Mouse (Mus musculus): ENCODE results near the gene Eif2b4.

Eif2b4 gene

DNA sequence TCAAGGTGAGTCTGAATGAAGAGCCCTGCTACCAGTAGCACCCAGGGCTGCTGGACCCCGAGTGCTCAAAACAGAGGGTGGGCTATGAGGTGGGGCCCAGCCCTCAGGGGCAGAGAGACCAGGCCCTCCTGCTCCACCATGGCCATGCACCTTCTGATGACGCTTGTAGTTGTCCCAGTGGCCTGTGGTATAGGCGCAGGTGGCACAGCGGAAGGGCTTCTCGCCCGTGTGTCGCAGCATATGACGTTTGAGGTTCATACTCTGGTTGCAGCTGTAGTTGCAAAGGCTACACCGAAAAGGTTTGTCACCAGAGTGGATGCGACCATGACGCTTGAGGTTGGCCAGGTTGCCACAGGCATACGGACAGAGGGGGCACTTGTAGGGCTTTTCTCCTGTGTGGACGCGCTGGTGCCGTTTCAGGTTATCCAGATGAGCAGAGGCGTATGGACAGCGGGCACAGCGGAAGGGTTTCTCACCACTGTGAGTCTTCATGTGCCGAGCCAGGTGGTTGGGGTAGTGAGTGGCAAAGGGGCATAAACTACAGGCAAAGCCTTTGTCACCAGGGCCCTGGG lies 6.2 kb upstream of the Eif2b4 start:
- DNase-seq, result peak in 1 of 2 experiments; percentile 42

DNA sequence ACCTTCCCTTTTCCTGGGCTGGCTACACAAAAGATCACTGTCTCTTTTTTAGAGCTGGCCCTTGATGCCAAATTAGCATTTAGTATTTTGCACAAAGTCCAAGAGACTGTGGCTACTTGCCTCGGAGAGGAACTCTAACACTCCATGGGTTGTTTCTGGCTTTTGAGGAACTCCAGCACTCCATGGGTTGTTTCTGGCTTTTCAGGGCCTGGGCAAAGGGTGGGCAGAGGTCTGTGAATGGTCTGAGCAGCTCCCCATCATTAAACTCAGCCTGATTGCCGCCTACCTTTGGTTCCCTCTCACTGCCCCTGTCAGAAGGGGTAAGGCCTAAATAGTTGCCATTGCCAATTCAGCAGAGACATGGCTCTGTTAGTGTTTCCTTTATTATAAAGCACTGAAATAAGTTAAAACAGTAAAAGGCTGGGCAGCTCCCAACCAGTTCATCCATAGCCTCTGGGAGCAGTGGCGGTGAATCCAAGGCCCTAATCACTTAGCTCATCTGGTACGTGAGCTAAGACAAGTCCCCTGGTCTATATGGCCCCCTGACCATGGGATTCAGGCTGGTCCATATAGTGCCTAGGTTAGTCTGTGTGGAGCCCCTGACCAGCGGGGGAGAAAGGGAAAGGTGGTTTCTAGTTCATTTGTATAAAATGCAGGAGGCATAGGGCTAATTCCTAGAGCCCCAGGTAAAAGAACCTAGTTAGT lies 5.5 kb upstream of the Eif2b4 start:
- DNase-seq, result no peak

GRCm38 (mm10) chr5:31198170-31198569 lies 4.9 kb upstream of the Eif2b4 start:
- peak in 1 of 2 experiments; percentile 24 for DNase-seq

- peak in 1 of 2 experiments; percentile 13 for DNase-seq
Observed at GRCm38 (mm10) chr5:31197072-31197471, 3.8 kb upstream of the Eif2b4 start.

- DNase-seq, result no peak
Observed at GRCm38 (mm10) chr5:31196207-31196606, 3.0 kb upstream of the Eif2b4 start.

DNA sequence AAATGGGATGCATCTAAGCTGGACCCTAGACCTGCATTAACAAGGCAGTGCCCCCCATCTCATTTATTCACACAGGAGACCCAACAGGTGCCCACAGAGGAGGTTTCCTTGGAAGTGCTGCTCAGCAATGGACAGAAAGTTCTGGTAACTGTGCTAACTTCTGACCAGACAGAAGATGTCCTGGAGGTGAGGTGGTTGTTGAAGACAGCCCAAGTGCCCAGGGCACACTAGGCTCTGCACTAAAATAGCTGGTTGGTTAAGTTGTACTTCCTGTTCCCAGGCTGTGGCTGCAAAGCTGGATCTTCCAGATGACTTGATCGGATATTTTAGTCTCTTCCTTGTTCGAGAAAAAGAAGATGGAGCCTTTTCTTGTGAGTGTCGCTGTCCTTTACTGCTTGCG lies 2.4 kb upstream of the Eif2b4 start:
- no peak for DNase-seq

GRCm38 (mm10) chr5:31194486-31195485 lies 1.6 kb upstream of the Eif2b4 start:
- peak in 1 of 2 experiments; percentile 16 for DNase-seq

GRCm38 (mm10) chr5:31193631-31194281 lies 526 bp upstream of the Eif2b4 start:
- no peak for DNase-seq

DNA sequence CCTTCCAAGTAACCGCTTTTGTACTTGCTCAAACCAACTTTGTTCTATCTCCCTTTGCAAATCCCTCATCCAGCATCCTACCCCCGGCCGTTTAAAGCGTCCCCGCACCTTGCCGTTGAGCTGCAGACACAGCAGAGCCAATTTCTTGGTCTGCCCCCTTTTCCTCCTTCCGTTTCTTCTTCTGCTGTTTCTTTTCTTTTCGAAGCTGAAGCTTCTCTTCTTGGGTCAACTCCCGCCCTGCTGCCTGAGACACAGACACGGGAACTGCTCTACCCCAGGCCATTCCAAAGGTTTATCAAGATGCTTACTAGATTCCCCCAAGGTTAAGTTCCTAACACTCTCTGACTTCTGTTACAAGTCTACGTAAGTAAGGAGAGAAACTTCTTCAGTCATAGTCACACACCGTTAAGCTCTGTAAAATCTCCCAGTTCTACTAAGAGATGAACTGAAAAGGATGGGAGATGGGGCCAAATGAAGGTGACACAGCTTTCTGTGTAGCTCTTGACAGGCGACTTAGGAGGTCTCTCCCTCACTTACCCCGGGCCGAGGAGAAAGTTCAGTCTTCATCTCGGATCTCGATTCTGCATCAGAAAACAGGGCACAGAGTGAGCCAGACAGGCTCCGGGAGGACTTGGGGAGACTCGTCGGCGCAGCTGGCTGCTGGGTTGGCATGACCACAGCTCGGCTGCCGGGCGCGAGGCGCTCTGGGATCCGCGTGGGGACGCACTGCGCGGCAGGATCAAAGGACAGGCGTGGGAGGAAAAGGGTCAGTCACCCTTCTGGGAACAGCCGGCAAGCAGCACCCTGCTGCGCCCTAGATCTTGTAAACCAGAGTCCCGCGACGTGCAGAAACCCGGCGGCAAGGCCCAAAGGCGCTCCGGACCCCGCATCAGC lies 938 bp downstream of the Eif2b4 start:
- DNase-seq, result no peak

DNA sequence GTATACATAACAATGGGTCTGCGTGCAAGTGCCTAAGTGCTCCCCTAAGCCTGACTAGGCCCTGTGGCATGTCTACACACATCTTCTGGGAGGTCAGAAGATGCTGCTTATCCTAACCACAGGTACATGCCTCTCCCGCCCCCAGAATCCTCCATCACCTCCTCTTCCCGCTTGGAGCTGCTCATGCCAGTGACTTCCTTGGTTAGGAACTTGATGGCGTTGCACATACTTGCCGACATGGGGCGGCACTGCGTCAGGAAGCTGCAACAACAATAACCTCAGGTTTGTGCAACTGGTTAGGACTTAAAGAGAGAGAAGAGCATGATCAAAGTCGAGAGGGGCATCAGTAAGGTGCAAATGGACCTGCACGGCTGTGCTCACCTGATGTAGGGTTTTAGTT lies 3.0 kb downstream of the Eif2b4 start:
- DNase-seq, result no peak

DNA sequence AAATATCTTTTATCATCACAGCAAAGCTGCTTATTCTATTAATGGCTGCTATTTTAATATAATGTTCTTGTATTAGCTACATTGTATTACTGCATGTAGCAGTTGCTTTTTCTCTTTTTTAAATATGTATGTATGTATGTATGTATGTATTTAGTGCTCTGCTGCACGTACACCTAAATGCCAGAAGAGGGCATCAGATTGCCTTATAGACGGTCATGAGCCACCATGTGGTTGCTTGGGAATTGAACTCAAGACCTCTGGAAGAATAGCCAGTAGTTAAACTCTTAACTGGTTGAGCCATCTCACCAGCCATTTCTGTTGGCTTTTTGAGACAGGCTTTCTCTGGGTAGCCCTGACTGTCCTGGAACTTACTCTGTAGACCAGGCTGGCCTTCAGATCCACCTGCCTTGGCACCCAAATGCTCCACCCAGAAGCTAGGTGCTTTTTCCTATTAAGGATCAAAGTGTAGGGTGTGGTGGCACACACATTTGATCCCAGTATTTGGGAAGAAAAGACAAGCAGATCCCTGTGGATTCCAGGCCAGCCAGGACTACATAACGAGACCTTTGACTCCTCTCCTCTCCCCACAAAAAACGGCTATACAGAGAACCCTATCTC lies 4.9 kb downstream of the Eif2b4 start:
- DNase-seq, result no peak

DNA sequence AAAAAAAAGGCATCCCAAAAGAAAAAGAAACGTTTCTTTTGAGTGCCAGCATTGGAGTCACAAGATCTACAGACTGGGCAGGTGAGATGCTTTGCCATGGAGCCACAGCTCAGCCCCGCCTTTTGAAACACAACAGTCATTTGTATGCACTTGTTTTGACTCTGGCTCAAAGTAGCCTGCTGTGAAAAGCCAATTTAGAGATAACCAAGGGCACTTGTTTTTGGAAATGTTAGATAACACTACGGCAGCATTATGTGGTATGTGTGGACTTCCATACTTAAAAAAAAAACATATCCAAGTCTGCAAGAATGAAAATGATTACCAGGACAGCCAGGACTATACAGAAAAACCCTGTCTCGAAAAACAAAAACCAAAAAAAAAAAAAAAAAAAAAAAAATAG lies 9.6 kb downstream of the Eif2b4 start:
- DNase-seq, result no peak

DNA sequence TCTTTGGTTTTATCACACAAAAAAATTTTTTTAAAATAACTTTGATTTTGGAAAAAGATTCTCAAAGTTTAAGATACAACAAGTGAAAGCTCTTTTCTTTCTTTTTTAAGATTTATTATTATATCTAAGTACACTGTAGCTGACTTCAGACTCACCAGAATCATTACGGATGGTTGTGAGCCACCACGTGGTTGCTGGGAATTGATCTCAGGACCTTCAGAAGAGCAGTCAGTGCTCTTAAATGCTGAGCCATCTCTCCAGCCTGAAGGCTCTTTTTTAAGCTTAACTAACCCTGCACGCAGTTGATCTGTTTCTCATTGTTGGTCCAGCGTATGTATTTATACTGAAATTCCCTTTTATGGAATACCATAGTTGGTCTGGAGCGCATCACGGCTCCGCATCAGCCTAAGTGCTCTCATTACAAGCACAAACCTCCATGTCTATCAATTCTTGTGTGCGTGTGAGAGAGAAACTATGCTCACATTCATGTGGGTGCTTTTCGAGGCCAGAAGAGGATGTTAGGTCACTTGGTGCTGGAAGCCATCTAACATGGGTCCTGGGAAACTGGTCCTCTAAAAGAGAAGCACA lies 12.0 kb downstream of the Eif2b4 start:
- DNase-seq, result no peak

DNA sequence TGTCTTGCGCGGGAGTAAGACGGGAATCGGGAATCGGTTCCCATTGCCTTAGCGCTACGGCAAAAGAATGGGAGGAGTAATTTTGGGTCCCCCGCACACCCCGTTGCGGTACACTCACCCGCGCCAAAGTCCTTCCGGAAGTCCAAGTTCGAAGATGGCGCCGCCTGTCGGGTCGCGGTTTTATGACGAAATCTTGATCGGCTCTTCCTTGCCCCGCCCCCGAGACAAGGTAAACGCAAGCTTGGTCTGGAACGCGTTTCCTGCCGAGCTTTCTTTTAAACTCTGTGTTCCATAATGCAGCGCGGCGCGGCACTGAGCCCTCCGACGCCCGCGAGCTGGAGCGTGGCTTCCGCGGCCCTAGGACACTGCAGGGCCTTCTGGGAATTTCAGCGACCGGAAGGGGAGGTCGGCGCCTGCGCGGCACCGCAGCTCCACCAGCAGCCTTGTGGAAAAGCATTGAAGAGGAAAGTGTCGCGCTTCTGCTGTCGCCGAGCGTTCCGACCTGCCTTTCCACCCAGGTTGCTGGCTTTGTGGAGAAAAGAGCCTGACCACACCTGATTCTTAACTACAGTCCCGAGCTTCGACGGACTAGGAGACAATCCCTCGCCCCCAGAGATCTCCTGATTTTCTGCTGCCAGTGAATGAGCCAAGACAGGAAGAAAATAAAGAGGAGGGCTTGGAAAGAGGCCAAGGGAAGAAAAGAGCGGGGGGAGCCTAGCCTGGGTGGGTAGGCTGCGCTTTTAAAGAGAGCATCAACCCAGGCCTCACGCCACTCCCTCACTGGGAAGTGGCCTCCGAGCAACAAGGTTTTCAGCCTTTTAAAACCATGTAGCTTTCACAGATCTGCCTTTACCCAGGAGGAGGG lies 13.2 kb downstream of the Eif2b4 start, which contains the start of the genes Gm29609 and Gtf3c2:
TSS of gene Gm29609 (minus strand) at position 146 of the 865 bp plus-strand sequence.
TSS of gene Gtf3c2 (minus strand) at position 379 of the 865 bp plus-strand sequence.
- DNase-seq, result peak; percentile 97

- peak in 1 of 2 experiments; percentile 38 for DNase-seq
Observed at GRCm38 (mm10) chr5:31179301-31179765, 13.9 kb downstream of the Eif2b4 start.

GRCm38 (mm10) chr5:31168630-31169029 lies 24.6 kb downstream of the Eif2b4 start:
- DNase-seq, result no peak

- DNase-seq, result no peak
Observed at GRCm38 (mm10) chr5:31164878-31165277, 28.4 kb downstream of the Eif2b4 start.

DNA sequence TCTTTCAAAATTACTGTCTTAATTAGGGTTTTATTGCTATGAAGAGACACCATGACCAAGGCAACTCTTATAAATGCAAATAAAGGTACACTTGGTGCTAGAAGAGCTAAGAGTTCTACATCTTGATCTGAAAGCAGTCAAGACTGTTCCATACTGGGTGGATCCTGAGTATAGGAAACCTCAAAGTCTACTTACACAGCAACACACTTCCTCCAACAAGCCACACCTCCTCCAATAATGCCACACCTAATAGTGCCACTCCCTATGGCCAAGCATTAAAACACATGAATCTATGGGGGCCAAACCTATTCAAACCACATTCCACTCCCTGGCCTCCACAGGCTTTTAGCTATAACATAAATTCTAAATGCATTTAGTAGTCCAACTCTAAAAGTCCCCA lies 30.8 kb downstream of the Eif2b4 start:
- no peak for DNase-seq

GRCm38 (mm10) chr5:31154152-31154553 lies 39.1 kb downstream of the Eif2b4 start, which contains the start of gene Mpv17:
Gene Mpv17, minus strand, starts transcription at chr5:31154251.
- peak; percentile 86 to 89 for DNase-seq
